Mouse (Mus musculus): Measurements from ENCODE around the gene Nr4a2.

DNA sequence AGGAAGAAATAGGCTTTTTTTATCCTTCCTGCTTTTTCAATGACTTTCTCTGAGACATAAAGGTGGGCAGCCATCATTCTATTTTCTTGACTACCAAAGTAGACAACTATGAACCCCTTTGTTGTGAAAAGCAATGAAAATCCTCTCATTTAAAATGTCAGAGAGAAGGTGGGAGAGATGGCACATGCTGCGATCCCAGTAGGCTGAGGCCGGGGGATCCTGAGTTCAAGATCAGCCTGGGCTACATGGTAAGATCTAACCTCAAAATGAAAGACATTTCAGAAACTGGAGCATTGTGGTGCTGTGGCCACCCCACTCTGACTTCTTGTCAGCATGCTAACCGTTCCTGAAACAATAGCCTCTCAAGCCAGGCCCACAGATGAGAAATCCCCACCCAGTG is 23.6 kb downstream of the Nr4a2 start:
- TF ChIP-seq CTCF (IDR thresholded peaks at IDR 0.05; ENCODE audit: borderline replicate concordance, extremely low read depth, insufficient read depth, insufficient read length) (no peak), POLR2A (IDR thresholded peaks at IDR 0.05; ENCODE audit: borderline replicate concordance, extremely low read depth, insufficient read depth, insufficient read length, poor library complexity, severe bottlenecking) (no peak)

Measured in brain, embryonic 14.5 days (tissue).